Comparison of ENCODE assay signal across 9 mouse cellular contexts in the genomic region with DNA sequence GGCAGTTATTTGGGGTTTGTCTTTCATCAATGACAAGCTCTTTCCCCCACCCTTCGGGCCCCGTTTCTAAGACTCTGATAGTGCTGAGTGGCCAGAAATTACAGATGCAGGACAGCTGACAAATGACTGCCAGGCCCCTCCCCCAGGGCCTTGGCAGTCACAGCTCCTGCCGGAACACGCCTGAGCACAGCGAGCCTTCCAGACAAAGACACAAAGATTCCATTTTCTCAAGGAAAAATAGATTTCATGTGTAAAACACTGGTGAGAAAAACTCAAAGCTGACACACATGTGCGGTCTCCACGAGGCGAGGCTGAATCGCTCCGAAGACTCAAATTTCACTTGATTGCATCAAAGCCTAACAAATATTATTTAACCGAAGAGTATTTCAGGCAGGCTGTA.
DNase-seq lines count a peak whose midpoint lies in the region; ATAC-seq lines count a peak whose summit lies in the region.
"Had no signal": no experiment of that assay in that cellular context is flagged by ENCODE, and none has a peak within 500 bp of the region (broad histone marks: within the 10 kb centered on the region; RNA-seq: fewer than 3 reads in every experiment).

No protein-coding gene starts in this region.

- no peaks in the 10 kb centered on the region for H3K27me3 ChIP-seq in embryonic facial prominence, embryonic 14.5 days (replicated peaks; ENCODE audit: control insufficient read depth, insufficient read depth, low read length)
- no peaks in the 10 kb centered on the region for H3K27me3 ChIP-seq in heart, embryonic 11.5 days (ENCODE audit: control insufficient read depth, insufficient read depth, low read length)
- no peaks in the 10 kb centered on the region for H3K27me3 ChIP-seq in liver, embryonic 13.5 days
- no peaks in the 10 kb centered on the region for H3K27me3 ChIP-seq in neural tube, embryonic 15.5 days (replicated peaks)
- H3K27me3 ChIP-seq: megakaryocyte, embryonic 14.5 days had no signal

- DNase-seq in cerebellum, adult 11 months = peak; percentile 26
- DNase-seq in cerebellum, adult 8-10 months = no peak
- peak; percentile 93 for DNase-seq in embryonic facial prominence, embryonic 14.5 days (ENCODE audit: low spot score)
- DNase-seq in kidney, adult 9 months = peak; percentile 63
- DNase-seq in liver, embryonic 13.5 days = no peak

- peak; percentile 85 for ATAC-seq in embryonic facial prominence, embryonic 14.5 days (ENCODE audit: low read depth)
- ATAC-seq in heart, embryonic 11.5 days (replicated peaks; ENCODE audit: insufficient number of reproducible peaks, low FRiP score, low TSS enrichment) = 0 out of 2 replicates have a peak, but pooled peaks have one; percentile 69
- ATAC-seq in liver, embryonic 13.5 days (ENCODE audit: low read depth) = peak; percentile 58; the same call in 1 of the 2 replicates
- peak; percentile 74; the same call in 1 of the 2 replicates for ATAC-seq in neural tube, embryonic 15.5 days (ENCODE audit: low FRiP score)
- no peak for ATAC-seq in megakaryocyte-erythroid progenitor cell, adult 5-6 weeks (replicated peaks; ENCODE audit: low FRiP score, low TSS enrichment, poor library complexity, severe bottlenecking)

- no peaks in the 10 kb centered on the region for H3K9me3 ChIP-seq in embryonic facial prominence, embryonic 14.5 days (ENCODE audit: control insufficient read depth, low read length)
- H3K9me3 ChIP-seq in heart, embryonic 11.5 days (replicated peaks; ENCODE audit: control insufficient read depth, low read length) = no peaks in the 10 kb centered on the region
- no peaks in the 10 kb centered on the region for H3K9me3 ChIP-seq in liver, embryonic 13.5 days (replicated peaks)
- no peaks in the 10 kb centered on the region for H3K9me3 ChIP-seq in neural tube, embryonic 15.5 days (replicated peaks)
- H3K9me3 ChIP-seq: megakaryocyte, embryonic 14.5 days had no signal

- peak overlapping the region; percentile 13 for H3K4me3 ChIP-seq in embryonic facial prominence, embryonic 14.5 days (ENCODE audit: low read depth, low read length)
- H3K4me3 ChIP-seq in heart, embryonic 11.5 days (ENCODE audit: low read depth, low read length) = no peak overlapping the region
- H3K4me3 ChIP-seq in liver, embryonic 13.5 days (replicated peaks) = no peak overlapping the region
- H3K4me3 ChIP-seq in neural tube, embryonic 15.5 days (replicated peaks) = no peak overlapping the region
- H3K4me3 ChIP-seq: megakaryocyte, embryonic 14.5 days had no signal

- 4% methylated on average over 11 of the region's 11 CpGs for whole genome bisulfite sequencing in embryonic facial prominence, embryonic 14.5 days
- WGBS in heart, embryonic 11.5 days (ENCODE audit: insufficient replicate concordance) = 38% methylated on average over 11 of the region's 11 CpGs
- 58% methylated on average over 11 of the region's 11 CpGs for WGBS in liver, embryonic 13.5 days (ENCODE audit: insufficient replicate concordance)
- WGBS in neural tube, embryonic 15.5 days = 7% methylated on average over 11 of the region's 11 CpGs

- peak overlapping the region; percentile 89 for H3K27ac ChIP-seq in embryonic facial prominence, embryonic 14.5 days (replicated peaks; ENCODE audit: low read depth, low read length)
- H3K27ac ChIP-seq in heart, embryonic 11.5 days (ENCODE audit: low read depth, low read length) = peak overlapping the region; percentile 25; the same call in 1 of the 2 replicates
- H3K27ac ChIP-seq in liver, embryonic 13.5 days = no peak overlapping the region
- peak overlapping the region; percentile 74 for H3K27ac ChIP-seq in neural tube, embryonic 15.5 days (replicated peaks)

- peaks cover 26% of the 10 kb centered on the region for H3K4me1 ChIP-seq in embryonic facial prominence, embryonic 14.5 days (ENCODE audit: control insufficient read depth, insufficient read depth, low read length)
- peaks cover 18% of the 10 kb centered on the region for H3K4me1 ChIP-seq in heart, embryonic 11.5 days (ENCODE audit: control insufficient read depth, insufficient read depth, low read length)
- H3K4me1 ChIP-seq in liver, embryonic 13.5 days (replicated peaks) = peaks cover 2% of the 10 kb centered on the region; the same call in 1 of the 2 replicates
- peaks cover 40% of the 10 kb centered on the region for H3K4me1 ChIP-seq in neural tube, embryonic 15.5 days

- peaks cover 25% of the 10 kb centered on the region for H3K36me3 ChIP-seq in embryonic facial prominence, embryonic 14.5 days (ENCODE audit: control insufficient read depth, insufficient read depth, low read length)
- H3K36me3 ChIP-seq in heart, embryonic 11.5 days (ENCODE audit: control insufficient read depth, insufficient read depth, low read length) = peaks cover 4% of the 10 kb centered on the region; the same call in 1 of the 2 replicates
- H3K36me3 ChIP-seq in liver, embryonic 13.5 days = no peaks in the 10 kb centered on the region
- peaks cover 13% of the 10 kb centered on the region for H3K36me3 ChIP-seq in neural tube, embryonic 15.5 days

- H3K9ac ChIP-seq in embryonic facial prominence, embryonic 14.5 days (ENCODE audit: low read depth, low read length) = peak overlapping the region; percentile 37
- H3K9ac ChIP-seq in heart, embryonic 11.5 days (ENCODE audit: low read depth, low read length) = no peak overlapping the region
- no peak overlapping the region for H3K9ac ChIP-seq in liver, embryonic 13.5 days
- H3K9ac ChIP-seq in neural tube, embryonic 15.5 days (replicated peaks) = no peak overlapping the region

- peak overlapping the region; percentile 50 for H3K4me2 ChIP-seq in embryonic facial prominence, embryonic 14.5 days (ENCODE audit: low read depth, low read length)
- H3K4me2 ChIP-seq in heart, embryonic 11.5 days = peak overlapping the region; percentile 30
- no peak overlapping the region for H3K4me2 ChIP-seq in liver, embryonic 13.5 days
- peak overlapping the region; percentile 41 for H3K4me2 ChIP-seq in neural tube, embryonic 15.5 days

Comparison
In these comparisons a context has a peak if more than half of its experiments do, and no peak if none do; other contexts are left out.
1. DNase-seq: peak in cerebellum, adult 11 months (single experiment), embryonic facial prominence, embryonic 14.5 days (single experiment) and kidney, adult 9 months (single experiment); none in cerebellum, adult 8-10 months (single experiment) and liver, embryonic 13.5 days (single experiment).